Mouse (Mus musculus) embryonic facial prominence, embryonic 12.5 days (tissue): ENCODE measurements at regions not wholly inside any gene's neighbourhood (a gene's known extent, or its start where the extent isn't known, plus 50 kb on each side); places are given as distances from the start of the nearest gene placed in this dataset.

Experiments used
- ATAC-seq: fragments of 200-750 bp; cut with Nextera tagmentation; 2 replicates; pipeline ENCODE4 v1.8.0; 2017; ENCODE audit not compliant: insufficient number of reproducible peaks, insufficient read depth, low FRiP score, low TSS enrichment
- H3K27ac ChIP-seq: fragments of 300-500 bp; sonication (generic); 2 replicates; pipeline ENCODE4 v1.5.1; 2016; ENCODE audit warnings: mild to moderate bottlenecking
- H3K27me3 ChIP-seq: fragments of 300-500 bp; sonication (generic); 2 replicates; pipeline ENCODE4 v1.6.1; 2016; ENCODE audit warnings: mild to moderate bottlenecking, moderate library complexity
- H3K36me3 ChIP-seq: fragments of 300-500 bp; sonication (generic); 2 replicates; pipeline ENCODE4 v1.6.1; 2016; ENCODE audit warnings: mild to moderate bottlenecking
- H3K4me1 ChIP-seq: fragments of 300-500 bp; sonication (generic); 2 replicates; pipeline ENCODE4 v1.6.1; 2016
- H3K4me2 ChIP-seq: fragments of 300-500 bp; sonication (generic); replicated peaks from 2 replicates; pipeline ENCODE4 v1.6.1; 2016; ENCODE audit warnings: mild to moderate bottlenecking, moderate library complexity
- H3K4me3 ChIP-seq: fragments of 300-500 bp; sonication (generic); 2 replicates; pipeline ENCODE4 v1.5.1; 2016; ENCODE audit warnings: mild to moderate bottlenecking
- H3K9ac ChIP-seq: fragments of 300-500 bp; sonication (generic); 2 replicates; pipeline ENCODE4 v1.6.1; 2016; ENCODE audit warnings: mild to moderate bottlenecking, moderate library complexity
- H3K9me3 ChIP-seq: fragments of 300-500 bp; sonication (generic); 2 replicates; pipeline ENCODE4 v1.6.1; 2016; ENCODE audit warnings: mild to moderate bottlenecking, moderate library complexity
- WGBS: fragments of 180-500 bp; shearing (Covaris S2); methylation state at CpG from one replicate; pipeline ENCODE4 v1.1.7; 2016; 5-methylcytosine and 5-hydroxymethylcytosine counted together

DNA sequence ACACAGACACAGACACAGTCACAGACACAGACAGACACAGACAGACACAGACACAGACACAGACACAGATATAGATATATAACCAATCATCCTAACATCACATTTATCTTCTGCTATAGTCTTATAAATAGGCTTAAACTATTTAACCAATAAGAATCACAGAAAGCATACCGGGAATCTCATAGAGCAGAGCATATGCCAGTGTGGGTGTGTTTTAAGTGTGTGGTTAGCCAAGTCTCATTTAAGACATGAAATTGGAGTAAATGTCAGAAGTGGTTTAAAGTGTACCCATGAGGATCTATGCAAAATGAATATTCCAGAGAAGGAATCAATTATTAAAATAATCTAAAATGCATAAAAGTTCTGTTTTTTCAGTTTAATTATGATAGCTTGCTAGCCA is 99.2 kb upstream of the Adamts5 start:
- WGBS, result 88% methylated on average over 1 of the region's 1 CpGs
- H3K4me3 ChIP-seq, result no peak overlapping the region

DNA sequence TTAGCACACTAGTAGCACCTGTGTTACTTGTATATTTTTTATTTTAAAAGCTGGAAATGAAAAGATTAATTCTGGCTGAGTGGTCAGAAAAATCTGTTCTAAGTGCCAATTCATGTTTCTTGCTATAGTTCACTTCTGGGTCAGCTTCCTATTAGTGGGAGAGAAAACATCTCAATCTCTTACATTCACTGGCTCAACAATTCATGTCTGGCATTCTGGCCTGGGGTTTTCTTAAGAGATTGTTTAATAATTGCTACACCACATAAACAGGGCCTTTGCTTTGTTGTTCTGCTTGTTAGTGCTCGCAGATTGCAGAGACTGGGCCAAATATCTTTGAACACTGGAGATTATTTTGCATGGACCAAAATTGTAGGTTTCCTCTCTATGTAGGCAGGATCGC is 84.2 kb upstream of the Adamts5 start:
- H3K4me2 ChIP-seq, result no peak overlapping the region
- H3K4me3 ChIP-seq, result no peak overlapping the region
- no peaks in the 10 kb centered on the region for H3K36me3 ChIP-seq
- no peak overlapping the region for H3K9ac ChIP-seq
- no peak for ATAC-seq
- 75% methylated on average over 2 of the region's 2 CpGs for WGBS
- H3K4me1 ChIP-seq, result no peaks in the 10 kb centered on the region
- H3K9me3 ChIP-seq, result no peaks in the 10 kb centered on the region
- no peaks in the 10 kb centered on the region for H3K27me3 ChIP-seq
- H3K27ac ChIP-seq, result no peak overlapping the region

More for the DNA sequence above, 99.2 kb upstream of the Adamts5 start:
- H3K27ac ChIP-seq, result no peak overlapping the region
- H3K27me3 ChIP-seq, result no peaks in the 10 kb centered on the region
- no peak for ATAC-seq
- H3K9ac ChIP-seq, result no peak overlapping the region
- no peaks in the 10 kb centered on the region for H3K36me3 ChIP-seq
- H3K4me2 ChIP-seq, result no peak overlapping the region
- no peaks in the 10 kb centered on the region for H3K9me3 ChIP-seq
- H3K4me1 ChIP-seq, result no peaks in the 10 kb centered on the region

DNA sequence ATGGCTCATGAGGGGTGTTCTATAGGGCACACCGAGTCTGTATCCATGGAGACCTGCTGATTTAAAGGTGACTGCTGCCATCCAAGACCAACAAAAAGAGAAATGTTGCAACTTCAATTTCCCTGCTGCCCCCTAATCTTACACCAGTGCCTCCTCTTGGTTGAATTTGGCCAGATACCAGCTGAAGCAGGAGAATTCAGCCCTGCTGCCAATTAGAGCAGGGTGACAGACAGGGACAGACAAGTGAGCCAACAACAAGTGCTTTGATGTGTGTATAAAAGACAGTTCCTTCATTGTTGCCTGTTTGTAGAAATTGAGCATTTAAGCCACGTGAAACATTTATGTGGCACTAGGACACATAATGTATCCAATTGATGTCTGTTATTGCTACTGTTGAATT is 75.5 kb upstream of the Adamts5 start:
- no peaks in the 10 kb centered on the region for H3K4me1 ChIP-seq
- no peak overlapping the region for H3K27ac ChIP-seq
- no peak overlapping the region for H3K4me3 ChIP-seq
- H3K4me2 ChIP-seq, result no peak overlapping the region
- ATAC-seq, result no peak
- no peak overlapping the region for H3K9ac ChIP-seq
- no peaks in the 10 kb centered on the region for H3K36me3 ChIP-seq
- H3K27me3 ChIP-seq, result no peaks in the 10 kb centered on the region
- H3K9me3 ChIP-seq, result no peaks in the 10 kb centered on the region
- 71% methylated on average over 2 of the region's 2 CpGs for WGBS

DNA sequence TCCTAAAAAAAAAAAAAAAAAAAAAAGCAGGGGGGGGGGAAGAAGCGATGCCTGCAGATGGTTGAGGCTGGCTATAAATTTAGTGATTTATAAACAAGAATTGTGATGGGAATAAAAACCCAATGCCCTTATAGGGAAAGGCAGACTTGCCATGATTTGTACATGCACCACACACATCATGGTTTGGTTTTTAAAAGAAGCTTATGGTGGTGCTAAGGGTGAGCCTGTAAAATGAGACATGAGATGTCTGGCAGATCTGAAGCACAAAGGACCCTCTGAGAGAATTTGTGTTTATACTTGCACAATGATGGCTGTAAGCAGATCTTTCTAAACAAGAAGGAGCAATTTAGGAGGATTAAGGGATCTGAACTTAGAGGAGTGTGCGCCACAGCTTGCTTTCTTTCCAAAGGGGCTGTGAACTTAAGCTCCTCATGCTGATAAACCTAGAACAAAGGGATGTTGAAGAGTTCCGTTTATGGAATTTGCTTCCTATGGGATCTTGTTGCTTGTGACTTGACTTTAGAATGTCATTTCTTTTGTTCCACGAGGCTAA is 65.3 kb upstream of the Adamts5 start:
- H3K9ac ChIP-seq, result no peak overlapping the region
- WGBS, result 38% methylated on average over 4 of the region's 4 CpGs
- H3K4me3 ChIP-seq, result no peak overlapping the region
- no peaks in the 10 kb centered on the region for H3K27me3 ChIP-seq
- H3K9me3 ChIP-seq, result no peaks in the 10 kb centered on the region
- no peak overlapping the region for H3K4me2 ChIP-seq
- 0 out of 2 replicates have a peak, but pooled peaks have one; percentile 35 for ATAC-seq
- no peak overlapping the region for H3K27ac ChIP-seq
- no peaks in the 10 kb centered on the region for H3K36me3 ChIP-seq
- H3K4me1 ChIP-seq, result 0 out of 2 replicates have a peak, but pooled peaks cover 5% of the 10 kb centered on the region

DNA sequence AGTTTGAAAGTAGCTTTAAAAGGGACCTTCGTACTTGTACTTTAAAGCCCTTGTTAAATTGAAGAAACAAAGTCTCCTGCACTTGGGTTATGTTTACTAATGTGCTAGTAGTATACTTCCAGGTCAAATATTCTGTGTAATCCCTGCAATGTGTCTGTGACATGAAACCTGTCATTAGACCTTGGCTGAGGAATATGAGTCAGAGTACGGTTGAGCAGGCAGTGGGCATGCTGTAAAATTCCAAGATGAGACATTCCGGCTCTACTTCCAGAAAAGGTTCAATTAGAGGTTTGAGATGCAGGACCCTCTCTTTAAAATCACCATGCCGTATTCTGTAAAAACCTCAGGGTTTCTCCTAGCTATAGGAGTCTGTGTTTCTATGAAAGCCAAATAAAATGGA is 64.6 kb upstream of the Adamts5 start:
- no peaks in the 10 kb centered on the region for H3K9me3 ChIP-seq
- H3K27me3 ChIP-seq, result no peaks in the 10 kb centered on the region
- no peak overlapping the region for H3K27ac ChIP-seq
- H3K4me2 ChIP-seq, result no peak overlapping the region
- no peak overlapping the region for H3K4me3 ChIP-seq
- no peak for ATAC-seq
- WGBS, result 55% methylated on average over 4 of the region's 4 CpGs
- H3K36me3 ChIP-seq, result no peaks in the 10 kb centered on the region
- H3K4me1 ChIP-seq, result 0 out of 2 replicates have a peak, but pooled peaks cover 5% of the 10 kb centered on the region
- H3K9ac ChIP-seq, result no peak overlapping the region

DNA sequence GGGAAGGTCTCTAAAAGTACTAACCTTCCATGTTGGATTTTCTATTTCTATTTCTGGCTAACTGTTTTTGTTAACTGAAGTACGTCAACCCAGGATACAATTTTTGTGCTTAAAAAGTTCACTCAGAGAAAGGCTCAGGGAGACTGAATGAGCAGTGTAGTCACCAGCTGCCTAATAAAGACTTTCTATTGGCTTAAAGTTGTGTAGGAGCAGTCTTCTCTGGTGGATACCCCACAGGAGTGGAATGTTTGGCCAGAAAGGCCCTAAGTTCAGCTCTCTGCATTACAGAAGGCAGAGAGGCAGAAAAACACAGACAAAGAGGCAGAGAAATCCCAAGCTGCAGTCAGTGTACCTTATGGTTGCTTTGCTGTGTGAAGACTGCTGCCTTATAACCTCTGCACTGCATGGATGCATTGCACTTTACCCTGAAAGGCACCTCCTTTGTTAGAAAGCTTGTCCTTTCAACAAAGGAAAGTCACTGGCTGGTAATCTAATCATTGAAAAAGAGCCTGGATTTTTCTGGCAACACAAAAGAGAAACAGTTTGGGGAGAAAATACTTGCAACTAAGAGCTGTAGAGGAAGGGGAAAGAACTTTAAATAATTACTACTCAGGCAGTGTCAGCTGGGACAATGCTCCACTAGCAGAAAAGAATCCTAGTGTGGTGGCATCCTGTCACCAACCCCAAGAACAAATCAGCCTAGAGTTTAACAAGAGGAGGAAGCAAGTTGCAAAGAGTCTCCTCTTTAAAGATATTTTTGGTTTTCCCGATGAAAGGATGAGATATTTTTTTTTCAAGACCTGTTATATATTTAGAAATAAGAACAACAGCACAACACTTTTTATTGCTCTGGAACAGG is 63.0 kb upstream of the Adamts5 start:
- WGBS, result 81% methylated on average over 2 of the region's 2 CpGs
- ATAC-seq, result no peak
- Histone ChIP-seq H3K9me3 (no peaks in the 10 kb centered on the region), H3K4me1 (0 out of 2 replicates have a peak, but pooled peaks cover 5% of the 10 kb centered on the region), H3K27ac (no peak overlapping the region), H3K36me3 (no peaks in the 10 kb centered on the region), H3K4me2 (no peak overlapping the region), H3K27me3 (no peaks in the 10 kb centered on the region), H3K9ac (no peak overlapping the region), H3K4me3 (no peak overlapping the region)

DNA sequence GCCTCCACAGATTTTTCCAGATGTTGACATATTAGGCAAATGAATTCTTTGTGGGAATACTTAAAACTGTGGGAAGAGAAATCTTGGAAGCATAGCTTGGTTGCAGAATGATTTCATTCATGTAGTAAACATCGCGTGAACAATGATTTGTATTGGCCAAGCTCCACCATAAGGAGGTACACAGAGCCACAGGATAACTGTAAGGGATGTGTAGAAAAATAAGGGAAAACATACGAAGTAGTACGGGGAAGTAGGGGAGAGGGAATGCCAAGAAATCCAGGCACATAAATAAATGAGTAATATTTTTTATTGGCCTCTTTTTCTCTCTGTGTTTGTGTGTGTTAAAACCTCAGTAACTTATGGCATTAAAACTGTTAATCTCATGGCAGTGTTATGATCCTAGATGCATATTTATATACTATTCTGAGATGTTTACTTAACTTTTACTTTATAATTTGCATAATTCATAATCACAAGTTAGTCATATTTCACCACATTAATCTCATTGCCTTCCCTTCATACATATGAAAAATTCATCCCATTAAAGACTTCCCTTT is 54.5 kb upstream of the Adamts5 start:
- Histone ChIP-seq H3K4me3 (no peak overlapping the region), H3K9me3 (no peaks in the 10 kb centered on the region), H3K4me2 (no peak overlapping the region), H3K9ac (no peak overlapping the region), H3K27ac (no peak overlapping the region), H3K27me3 (no peaks in the 10 kb centered on the region), H3K4me1 (no peaks in the 10 kb centered on the region; the same call in 1 of the 2 replicates), H3K36me3 (no peaks in the 10 kb centered on the region)
- no peak for ATAC-seq
- 81% methylated on average over 4 of the region's 4 CpGs for WGBS

DNA sequence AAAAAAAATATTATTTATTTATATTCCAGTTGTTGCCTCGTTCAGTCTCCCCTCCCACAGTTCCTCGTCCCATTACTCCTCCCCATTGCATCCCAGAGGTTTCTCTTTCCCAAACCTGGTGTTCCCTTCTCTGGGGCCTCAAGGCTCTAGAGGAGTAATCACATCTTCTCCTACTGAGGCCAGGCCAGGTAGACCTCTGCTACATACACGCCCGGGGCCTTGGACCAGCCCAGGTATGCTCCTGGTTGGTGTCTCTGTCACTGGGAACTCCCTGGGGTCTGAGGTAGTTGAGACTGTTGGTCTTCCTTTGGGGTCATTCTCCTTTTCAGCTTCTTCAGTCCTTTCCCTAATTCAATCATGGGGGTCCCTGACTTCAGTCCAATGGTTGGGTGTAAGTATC is 50.0 kb upstream of the Adamts5 start:
- H3K9ac ChIP-seq, result no peak overlapping the region
- 89% methylated on average over 4 of the region's 4 CpGs for WGBS
- no peaks in the 10 kb centered on the region for H3K36me3 ChIP-seq
- H3K4me1 ChIP-seq, result no peaks in the 10 kb centered on the region; the same call in 1 of the 2 replicates
- H3K4me2 ChIP-seq, result no peak overlapping the region
- H3K9me3 ChIP-seq, result no peaks in the 10 kb centered on the region
- H3K27ac ChIP-seq, result no peak overlapping the region
- H3K4me3 ChIP-seq, result no peak overlapping the region
- ATAC-seq, result 0 out of 2 replicates have a peak, but pooled peaks have one; percentile 56
- H3K27me3 ChIP-seq, result no peaks in the 10 kb centered on the region
